Mouse (Mus musculus): Measurements from ENCODE around the gene Tacc3.

The Tacc3 gene

DNA sequence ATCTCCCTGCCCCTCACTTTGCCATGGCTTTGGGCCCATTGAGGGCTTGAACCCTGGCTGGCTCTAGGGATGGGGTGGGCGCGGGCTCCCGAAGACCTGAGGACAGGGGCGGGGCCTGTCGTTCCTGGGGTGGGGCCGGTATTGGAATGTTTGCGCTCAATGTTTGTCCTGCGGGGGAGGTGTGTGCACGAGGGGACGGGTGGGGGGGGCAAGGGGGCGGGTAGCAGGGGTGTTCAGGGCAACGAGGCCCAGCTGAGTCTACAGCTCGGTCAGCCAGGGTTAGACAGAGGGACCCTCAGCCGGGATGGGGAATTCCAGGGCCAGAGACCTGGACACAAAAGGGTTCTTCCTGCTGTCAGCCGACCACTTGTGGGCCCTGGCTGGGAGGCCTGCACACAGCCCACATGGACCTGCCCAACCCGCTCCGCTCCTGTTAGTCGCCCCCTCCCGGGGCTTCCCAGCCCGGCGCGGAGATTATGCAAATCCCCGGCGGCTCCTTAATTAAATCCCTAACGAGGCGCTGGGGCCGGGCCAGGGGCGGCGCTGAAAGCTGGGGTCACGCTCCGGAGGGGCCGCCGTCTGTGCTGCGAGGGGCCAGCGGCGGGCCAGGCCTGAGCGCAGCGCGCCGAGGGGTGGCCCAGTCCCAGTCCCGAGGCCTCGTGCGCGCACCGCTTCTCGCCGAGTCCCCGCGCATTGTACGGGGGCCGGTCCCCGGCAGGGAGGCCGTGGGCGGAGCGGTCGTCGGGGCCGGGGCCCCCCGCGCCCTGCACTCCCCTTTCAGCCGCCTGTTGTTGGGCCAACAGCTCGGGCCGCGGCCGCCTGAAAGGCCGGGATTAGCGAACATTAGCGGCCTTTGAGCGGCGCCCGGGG is 37.2 kb downstream of the Tacc3 start:
- DNase-seq (ENCODE audit: low spot score), result peak; percentile 52

DNA sequence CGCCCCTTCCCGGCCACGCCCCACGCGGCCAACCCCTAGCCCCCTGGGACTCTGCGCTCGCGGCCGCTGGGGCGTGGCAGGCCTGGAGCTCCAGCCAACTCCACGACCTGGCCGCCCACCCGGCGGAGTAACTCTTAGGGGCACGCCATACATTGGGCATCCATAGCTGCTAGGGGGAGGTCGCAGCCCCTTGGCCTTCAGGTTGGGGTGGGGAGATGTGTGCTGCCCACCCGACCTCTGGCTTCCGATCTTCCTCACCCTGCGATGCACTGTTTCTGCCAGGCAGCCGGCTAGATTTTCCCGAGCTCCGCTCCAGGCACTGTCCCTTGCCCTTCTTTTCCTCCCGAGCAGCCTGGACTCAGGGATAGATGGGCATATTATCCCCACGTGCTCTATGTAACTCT is 37.8 kb downstream of the Tacc3 start:
- no peak for DNase-seq (ENCODE audit: low spot score)

DNA sequence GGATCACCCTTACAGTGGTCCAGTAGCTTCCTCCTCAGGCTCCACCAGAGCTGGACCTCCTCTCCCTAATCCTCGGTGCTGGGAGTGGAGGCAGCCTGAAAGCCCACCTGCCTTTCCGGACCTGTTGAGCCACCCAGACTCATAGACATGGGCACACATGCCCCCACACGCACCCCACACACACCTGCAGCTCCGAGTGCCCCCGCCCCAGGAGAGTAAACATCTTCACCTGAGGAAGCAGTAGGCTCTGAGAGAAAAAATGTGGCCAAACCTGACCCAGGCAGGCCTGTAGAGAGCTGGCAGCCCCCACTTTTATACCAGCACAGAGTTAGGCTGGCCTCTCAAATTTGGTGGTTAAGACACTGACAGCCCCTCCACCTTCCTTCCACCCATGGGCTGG is 38.5 kb downstream of the Tacc3 start:
- no peak for DNase-seq (ENCODE audit: low spot score)

DNA sequence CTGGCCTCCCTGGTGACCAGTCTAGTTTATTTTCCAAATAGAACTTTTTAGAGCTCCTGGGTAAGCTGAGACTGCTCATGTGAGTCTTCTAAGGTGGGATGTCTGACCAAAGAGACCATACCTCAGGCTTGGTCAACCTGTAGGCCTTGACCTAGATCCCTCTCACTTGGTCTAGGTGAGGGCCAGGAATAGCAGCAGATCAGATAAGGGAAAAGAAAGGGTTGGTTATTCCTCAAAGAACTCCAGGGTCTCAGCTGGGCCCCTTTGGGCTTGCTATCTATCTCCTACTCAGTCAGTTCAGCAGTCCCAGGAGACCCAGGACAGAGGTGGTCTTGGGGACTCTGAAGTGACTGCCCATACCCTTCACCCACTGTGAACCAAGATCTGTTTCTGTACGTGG is 39.6 kb downstream of the Tacc3 start:
- DNase-seq (ENCODE audit: low spot score), result no peak

DNA sequence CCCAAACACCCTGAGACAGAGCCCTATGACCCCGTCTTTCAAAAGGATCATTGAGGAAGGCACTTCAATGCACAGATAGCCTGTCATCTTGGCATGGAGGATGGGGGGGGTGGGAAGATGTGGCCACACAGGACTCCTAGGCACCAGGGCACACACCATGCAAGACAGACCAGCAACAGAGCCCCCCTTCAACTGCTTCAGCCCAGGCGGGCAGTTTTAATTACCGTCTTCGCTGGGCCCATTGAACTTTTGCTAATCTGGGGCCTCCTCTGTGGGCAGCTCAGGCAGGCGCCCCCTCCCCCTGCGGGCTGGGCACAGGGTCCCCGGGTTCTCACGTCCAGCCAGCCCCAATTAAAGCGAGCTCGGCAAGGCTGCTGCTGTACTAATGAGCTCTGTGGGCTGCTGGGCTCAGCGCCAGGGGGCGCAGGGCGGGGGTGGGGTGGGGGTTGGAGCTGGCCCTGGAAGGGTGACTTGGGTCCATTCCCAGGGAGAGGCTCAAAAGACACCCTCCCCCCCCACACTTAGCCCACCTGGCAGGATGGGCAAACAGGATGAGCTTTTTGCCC is 40.1 kb downstream of the Tacc3 start:
- DNase-seq (ENCODE audit: low spot score), result peak; percentile 48

DNA sequence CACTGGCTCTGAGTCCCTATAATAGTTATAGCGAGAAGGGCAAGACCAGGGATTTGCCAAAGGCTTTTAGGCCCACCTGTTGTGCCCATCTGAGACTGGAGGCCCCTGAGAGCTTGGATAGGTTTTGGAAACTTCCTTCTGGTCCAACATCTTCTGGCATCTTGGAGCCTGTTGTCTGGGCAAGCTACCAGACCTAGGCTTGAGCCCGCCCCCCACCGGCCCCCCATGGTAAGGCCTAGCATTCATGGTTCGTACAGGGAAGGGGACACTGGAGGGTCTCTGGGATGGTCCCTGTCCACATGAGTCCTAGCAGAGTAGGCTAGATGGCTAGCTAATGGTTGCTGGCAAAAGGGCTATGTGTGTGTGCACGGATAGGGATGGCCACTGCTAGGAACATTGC is 40.7 kb downstream of the Tacc3 start:
- no peak for DNase-seq (ENCODE audit: low spot score)

DNA sequence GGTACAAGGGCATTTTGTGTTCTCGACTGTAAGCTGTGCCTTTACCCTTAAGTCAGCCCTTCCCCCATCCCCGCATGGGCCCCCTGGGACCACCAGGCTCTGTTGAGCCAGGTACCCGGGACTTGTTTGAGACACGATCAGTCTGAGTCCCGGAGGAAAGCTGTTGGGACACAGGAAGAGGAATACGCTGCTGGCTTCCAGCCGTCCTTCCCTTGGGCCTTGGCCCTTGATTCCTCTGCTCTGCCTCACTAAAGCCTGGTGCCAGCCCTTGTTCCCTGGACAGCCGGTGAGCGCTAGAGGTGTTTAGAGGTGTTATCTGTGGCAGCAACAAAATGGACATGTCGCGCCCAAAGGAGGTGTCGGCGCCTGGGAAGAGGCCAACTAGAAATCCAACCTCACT is 42.1 kb downstream of the Tacc3 start:
- DNase-seq (ENCODE audit: low spot score), result no peak

DNA sequence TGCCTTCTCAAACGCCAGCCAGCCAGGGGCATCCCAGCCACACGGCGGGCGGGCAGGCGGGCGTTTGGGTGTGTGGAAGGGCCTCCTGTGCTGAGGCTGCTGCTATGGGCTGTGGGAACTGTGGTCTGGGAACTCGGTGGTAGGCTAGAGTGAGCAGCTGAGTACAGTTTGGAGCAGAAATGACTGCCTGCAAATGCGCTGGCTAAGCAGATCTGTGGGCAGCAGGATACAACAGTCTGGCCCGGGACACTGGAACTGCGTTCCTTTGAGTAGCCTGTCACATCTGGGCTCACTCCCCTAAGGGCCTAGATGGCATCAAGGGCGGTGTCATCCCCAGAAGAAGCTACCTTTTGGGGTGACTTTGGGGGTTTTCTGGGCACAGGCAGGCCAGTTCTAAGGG is 43.9 kb downstream of the Tacc3 start:
- DNase-seq (ENCODE audit: low spot score), result no peak

DNA sequence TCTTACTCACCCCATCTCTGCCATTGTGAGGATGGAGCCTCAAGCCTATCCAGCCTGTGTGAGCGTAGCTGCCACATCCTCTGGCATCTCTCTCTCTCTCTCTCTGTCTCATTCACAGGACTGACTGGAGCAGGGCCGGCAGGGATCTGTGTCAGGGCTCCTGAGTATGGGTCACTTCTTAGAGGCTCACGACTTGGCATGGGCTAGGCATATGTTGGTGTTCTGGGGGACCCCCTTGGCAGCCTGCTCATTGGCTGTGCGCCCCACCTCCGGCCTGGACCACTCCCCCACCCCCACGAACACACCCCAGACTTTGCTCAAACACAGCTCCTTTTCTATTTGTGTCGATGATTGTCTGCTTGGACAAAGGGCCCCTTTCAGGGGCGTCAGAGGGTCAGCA is 46.1 kb downstream of the Tacc3 start:
- no peak for DNase-seq (ENCODE audit: low spot score)

DNA sequence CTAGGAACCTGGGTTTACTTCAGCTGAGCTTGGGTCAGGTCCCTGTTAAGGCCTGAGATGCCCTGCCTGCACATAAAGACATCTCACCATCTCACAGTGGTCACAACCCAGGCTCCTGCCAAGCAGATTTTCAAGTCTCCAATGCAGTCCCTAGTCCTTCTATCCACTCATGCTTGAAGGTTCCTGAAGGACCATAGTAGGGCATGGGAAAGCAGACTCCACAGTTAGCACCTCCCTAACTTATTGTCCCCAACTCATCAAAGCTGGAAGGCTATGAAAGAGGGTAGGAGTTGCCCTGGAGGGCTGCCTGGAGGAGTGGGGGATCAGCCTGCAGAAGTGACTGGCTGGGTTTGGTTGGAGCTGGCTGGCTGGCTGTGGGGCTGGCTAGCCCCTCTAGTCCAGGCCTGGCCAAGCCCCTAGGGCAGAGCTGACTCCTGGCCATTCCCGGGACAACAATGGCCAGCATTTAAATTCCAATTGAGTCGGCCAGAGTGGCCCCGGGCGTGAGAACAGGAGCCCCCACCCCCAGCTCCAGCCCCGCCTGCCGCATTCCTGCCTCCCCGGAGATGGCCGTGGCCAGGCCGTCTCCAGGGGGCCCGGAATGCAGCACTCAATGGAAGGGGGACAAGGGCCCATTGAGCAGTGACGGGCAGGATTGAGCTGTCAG is 47.1 kb downstream of the Tacc3 start:
- DNase-seq (ENCODE audit: low spot score), result peak; percentile 55

DNA sequence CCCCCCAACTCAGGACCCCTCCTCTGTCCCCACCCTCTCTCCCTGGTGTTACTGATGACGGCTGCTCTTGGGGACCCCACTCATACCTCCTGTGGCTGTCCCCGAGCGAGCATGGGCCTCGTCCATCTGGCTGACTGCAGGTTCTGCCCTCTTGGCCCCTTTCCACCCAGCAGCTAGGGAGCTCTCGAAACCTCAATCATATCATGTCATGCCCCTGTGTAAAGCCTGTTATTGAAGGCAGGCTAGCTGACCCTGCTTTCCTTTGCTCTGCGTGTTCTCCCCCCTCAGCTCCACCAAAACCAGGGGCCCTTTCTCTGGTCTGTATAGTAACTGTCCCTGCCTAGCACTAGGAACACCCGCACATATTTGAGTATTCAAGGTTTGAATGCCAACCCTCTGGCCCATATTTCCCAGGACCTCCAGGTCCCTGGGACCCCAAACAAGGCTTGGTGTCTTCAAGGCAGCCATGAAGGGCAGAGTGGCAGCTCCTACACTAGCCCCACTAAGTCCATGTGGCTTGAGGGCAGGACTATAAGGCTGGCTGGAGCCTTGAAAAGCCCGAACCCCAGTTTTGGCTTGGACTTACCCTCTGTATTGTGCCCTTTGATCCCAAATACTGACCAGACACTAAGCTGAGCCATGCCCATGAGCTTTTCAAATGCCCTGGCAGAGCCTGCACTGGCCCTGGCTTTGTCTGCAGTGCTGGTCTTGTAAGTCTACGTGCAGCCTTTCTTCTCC is 47.9 kb downstream of the Tacc3 start:
- DNase-seq (ENCODE audit: low spot score), result no peak

DNA sequence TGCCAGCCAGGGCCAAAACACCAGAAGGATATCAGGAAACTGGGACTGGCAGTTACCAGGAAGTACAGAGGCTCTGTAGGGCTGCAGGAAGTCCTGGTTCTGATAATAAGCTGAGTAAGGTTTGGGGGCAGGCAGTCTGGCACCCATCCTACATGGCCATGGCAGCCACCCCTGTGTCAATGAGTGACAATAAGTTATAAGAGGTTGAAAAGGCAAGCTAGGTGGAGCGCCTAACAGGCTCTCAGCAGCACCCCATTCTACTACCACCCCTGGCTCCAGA is 48.4 kb downstream of the Tacc3 start:
- DNase-seq (ENCODE audit: low spot score), result no peak

DNA sequence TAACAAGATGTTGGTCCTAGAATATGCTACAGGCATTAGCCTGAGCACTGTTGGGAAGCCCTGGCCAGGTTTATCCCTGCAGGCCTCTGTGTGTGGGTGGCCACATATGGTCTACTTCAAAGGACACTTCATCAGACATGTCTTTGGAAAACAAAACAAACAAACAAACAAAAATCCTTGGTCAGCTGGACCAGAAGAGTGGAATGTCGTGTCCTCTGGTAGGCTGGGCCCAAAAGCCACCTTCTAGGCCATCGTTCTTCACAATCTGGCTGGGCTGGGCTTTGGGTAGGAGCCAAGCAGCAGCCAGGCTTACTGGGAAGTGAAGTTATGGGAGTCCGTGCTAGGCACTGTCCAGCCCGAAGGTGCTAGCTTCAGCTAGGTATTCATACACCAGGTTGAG is 49.2 kb downstream of the Tacc3 start:
- DNase-seq (ENCODE audit: low spot score), result no peak

DNA sequence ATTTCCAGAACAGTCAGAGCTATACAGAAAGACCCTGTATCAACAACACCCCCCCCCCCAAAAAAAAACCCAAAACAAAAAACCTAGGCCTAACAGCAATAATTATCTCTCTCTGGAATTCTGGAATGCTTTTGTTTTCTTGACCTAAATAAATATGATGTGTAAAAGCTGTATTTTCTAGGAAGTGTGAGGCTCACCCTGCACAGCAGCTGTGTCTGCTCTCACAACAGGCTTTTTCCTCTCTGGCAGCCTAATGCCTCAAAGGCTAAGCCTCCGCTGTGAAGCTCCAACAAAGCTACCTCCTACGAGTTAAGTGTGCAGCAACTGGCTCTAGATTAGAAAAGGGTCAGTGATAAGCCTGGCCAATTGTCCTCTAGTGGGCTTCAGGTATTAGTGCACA is 51.1 kb downstream of the Tacc3 start:
- no peak for DNase-seq (ENCODE audit: low spot score)

DNA sequence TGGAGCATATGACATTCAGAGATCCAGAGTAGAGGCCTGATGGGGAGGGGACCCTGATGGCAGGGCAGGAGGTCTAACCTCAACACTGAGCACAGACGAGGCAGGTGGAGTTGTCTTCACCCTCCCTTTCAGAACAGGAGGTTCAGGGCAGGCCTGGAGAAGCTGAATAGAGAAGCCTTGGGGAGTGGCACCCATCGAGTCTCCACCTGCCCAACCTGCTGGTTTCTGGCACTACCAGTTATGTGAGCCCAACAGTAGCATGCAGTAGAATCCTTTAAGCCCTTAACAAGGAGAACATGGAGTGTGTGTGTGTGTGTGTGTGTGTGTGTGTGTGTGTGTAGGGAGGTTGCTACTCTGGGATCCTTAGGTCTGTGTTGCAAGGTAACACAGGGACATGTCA is 54.6 kb downstream of the Tacc3 start:
- DNase-seq (ENCODE audit: low spot score), result no peak

DNA sequence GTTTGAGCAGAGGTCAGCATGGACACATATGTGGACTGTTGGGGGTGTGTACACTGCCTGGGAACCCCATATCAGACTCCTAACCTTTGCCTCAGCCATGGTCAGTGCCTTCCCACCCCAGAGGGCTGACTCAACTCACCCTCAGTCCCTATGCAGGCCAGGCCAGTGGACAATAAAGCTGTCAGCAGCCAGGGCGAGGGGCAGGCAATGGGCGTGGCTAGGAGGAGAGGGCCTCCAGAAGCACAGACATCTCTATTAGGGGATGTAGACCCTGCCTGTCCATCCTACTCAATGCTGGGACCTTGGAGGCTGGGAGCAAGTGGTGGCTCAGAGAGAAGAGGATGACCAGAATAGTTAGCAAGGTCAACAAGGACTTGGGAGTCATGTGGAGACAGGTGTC is 57.3 kb downstream of the Tacc3 start:
- DNase-seq (ENCODE audit: low spot score), result no peak

DNA sequence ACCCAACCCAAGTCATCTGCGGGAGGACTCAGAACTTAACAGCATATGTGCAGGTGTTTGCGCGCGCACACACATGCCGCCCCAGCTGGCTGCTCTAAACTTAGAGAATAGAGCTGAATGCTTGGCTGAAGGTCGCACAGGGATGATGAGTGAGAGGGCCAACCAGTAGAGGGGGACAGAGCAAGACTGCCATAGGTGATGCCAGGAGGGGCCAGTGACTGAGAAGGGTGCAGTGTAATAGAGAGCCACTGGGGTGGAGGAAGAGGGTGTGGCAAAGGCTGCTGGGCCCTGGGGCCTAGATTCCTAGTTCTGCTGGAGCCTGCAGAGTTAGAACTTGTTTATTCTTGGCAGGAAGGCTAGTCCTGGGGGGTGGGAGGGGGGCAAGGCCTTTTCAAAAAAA is 58.5 kb downstream of the Tacc3 start:
- no peak for DNase-seq (ENCODE audit: low spot score)

DNA sequence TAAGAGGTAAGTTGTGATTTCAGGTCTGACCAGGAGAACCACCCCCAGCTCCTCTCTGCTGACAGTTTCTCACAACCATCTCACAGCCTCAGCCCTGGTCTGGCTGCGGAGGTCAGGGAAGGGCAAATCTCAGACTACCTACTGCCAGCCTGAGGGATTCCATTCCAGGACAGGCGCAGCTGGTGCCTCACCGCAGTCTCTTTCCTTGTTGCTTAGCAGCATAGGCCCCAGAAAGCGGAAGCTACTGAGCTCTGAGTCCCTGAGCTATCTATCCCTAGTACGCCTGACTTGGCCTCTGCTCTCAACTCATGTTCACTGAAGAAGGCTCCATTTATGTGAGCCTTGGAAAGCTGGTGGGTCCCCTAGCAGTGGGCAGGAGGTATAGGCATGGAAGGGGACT is 60.5 kb downstream of the Tacc3 start:
- no peak for DNase-seq (ENCODE audit: low spot score)

DNA sequence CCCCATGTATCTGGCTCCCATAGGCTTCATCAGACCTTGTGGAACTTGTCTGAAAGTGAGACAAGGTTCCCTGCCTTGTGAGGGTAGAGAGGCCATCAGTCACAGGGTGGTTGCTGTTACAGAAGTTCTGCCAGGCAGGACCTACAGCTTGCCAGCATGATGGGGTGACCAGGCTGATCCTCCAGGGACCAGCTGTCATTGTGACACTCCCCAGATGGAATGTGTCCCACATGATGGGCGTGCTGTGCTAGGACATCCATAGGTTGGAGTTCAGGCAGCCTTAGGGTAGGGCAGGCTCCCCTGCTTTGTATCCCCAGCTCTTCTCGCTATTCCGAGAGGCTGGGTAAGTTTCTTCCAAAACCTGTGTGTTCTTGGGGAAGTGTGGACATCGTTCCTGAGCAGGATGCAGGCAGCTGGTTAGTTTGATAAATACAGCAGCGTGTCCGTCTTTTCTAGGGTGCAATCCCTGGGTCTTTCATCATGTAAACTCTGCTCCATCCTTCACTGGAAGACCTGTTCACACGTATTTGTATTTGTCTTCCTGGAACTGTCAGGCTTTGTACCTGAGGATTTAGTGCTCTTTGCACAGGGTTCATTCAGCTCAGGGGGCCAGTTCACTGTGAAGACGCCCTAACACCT is 63.0 kb downstream of the Tacc3 start:
- no peak for DNase-seq (ENCODE audit: low spot score)

DNA sequence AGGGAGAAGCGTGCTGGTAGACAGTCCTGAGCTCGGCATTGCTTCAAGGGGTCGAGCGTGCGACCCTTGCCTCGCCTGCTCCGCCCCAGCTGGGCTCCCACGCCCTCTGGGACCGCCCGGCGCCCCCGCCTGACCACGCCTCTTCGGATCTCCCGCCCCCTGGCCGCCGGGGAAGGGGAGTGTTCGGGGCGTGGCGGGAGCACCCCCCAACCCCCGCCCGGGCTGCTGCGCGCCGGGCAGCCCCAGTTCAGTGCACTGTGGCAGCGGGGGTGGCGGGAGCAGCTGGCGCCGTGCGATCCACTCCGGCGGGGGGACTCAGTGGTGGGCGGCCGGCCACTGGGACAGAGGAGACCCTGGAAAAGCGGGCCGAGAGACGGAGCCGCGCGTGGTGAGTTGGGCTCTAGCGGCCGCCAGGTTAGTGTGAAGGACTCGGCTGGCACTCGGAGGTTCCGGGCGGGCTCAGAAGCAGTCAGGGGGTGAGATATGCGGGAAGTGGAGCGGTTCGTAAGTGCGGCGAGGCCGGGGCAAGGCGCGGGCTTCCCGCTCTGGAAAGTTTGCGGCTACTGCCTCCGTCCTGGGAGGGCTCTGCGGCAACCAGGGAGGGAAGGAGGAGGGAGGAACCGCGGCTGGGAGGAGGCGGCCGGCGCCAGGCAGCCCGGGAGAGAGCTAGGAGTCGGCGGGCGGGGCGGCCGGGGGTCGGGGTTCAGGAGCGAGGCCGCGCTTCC is 63.8 kb downstream of the Tacc3 start, which contains the start of gene Fgfr3:
Fgfr3 (plus strand) TSS at position 134 of the 725 bp plus-strand sequence.
- DNase-seq (ENCODE audit: low spot score), result peak; percentile 28

DNA sequence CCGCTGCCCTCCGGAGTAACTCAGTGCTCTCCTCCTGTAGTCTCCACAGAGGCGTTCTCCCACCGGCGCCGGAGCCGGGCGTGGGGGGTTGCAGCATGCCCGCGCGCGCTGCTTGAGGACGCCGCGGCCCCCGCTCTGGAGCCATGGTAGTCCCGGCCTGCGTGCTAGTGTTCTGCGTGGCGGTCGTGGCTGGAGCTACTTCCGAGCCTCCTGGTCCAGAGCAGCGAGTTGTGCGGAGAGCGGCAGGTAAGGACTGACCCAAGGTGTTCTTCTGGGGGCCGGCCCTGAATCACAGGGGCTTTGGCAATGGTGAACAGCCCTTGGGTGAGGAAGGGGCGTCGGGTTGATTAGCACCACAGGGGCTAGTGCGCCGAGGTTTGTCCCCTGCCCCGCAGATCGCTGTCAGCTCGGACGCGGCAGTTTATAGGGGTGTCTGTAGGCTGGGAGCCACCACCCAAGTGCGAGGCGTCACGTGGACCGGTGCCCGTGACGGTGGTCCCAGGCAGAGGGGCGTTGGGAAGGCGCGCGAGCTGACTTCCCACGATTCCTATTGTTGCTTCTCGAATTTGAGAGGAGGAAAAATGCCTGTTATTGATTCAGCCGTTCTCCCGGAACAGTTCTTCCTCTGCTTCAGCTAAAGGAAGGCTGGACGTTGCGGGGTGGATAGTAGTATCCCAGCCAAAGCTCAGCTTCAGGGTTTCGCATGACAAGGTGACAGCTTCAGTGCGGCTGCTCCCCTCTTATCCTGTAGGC is 64.5 kb downstream of the Tacc3 start:
- DNase-seq (ENCODE audit: low spot score), result no peak

Measured in layer of hippocampus, adult 11-12 months (tissue).